Mouse (Mus musculus) CD4-positive, CD25-positive, alpha-beta regulatory T cell, adult 2 months (primary cell): Measurements from ENCODE around the gene Tm9sf2.
A peak's percentile ranks its signal among the peaks of the same experiment; 100 is the strongest.
"Not testable (repeated sequence)": the region's sequence is repeated elsewhere in the genome, so short reads cannot be mapped to it uniquely, and the experiment has no call there.

Experiments
- DNase-seq: peaks from one replicate; pipeline ENCODE4 v3.0.0-alpha.2; 2012; ENCODE audit warnings: low read depth, low spot score

Tm9sf2 gene

GRCm38 (mm10) chr14:122099584-122099983 lies 7.3 kb upstream of the Tm9sf2 start:
- no peak for DNase-seq

- DNase-seq, result not testable (repeated sequence)
Observed at GRCm38 (mm10) chr14:122101890-122102289, 4.9 kb upstream of the Tm9sf2 start.

GRCm38 (mm10) chr14:122104881-122105280 lies 2.0 kb upstream of the Tm9sf2 start:
- DNase-seq, result peak; percentile 98

- DNase-seq, result no peak
Observed at GRCm38 (mm10) chr14:122105391-122106285, 1.2 kb upstream of the Tm9sf2 start.

- peak; percentile 58 for DNase-seq
Observed at GRCm38 (mm10) chr14:122107481-122108214, 810 bp downstream of the Tm9sf2 start.

- peak; percentile 47 for DNase-seq
Observed at GRCm38 (mm10) chr14:122111681-122112080, 4.8 kb downstream of the Tm9sf2 start.

- DNase-seq, result no peak
Observed at GRCm38 (mm10) chr14:122112311-122112710, 5.5 kb downstream of the Tm9sf2 start.

GRCm38 (mm10) chr14:122116200-122116599 lies 9.4 kb downstream of the Tm9sf2 start:
- DNase-seq, result no peak

- peak; percentile 64 for DNase-seq
Observed at GRCm38 (mm10) chr14:122130111-122130797, 23.4 kb downstream of the Tm9sf2 start.

GRCm38 (mm10) chr14:122131644-122132043 lies 24.8 kb downstream of the Tm9sf2 start:
- no peak for DNase-seq

GRCm38 (mm10) chr14:122136368-122136928 lies 29.6 kb downstream of the Tm9sf2 start:
- no peak for DNase-seq

- no peak for DNase-seq
Observed at GRCm38 (mm10) chr14:122137234-122137633, 30.4 kb downstream of the Tm9sf2 start.

GRCm38 (mm10) chr14:122140126-122140525 lies 33.3 kb downstream of the Tm9sf2 start:
- no peak for DNase-seq

GRCm38 (mm10) chr14:122143585-122144269 lies 36.9 kb downstream of the Tm9sf2 start:
- no peak for DNase-seq

- DNase-seq, result no peak
Observed at GRCm38 (mm10) chr14:122145374-122145773, 38.5 kb downstream of the Tm9sf2 start.

- DNase-seq, result no peak
Observed at GRCm38 (mm10) chr14:122150616-122151015, 43.8 kb downstream of the Tm9sf2 start.

- no peak for DNase-seq
Observed at GRCm38 (mm10) chr14:122157738-122158137, 50.9 kb downstream of the Tm9sf2 start.

- DNase-seq, result no peak
Observed at GRCm38 (mm10) chr14:122160916-122161315, 54.1 kb downstream of the Tm9sf2 start.

GRCm38 (mm10) chr14:122168912-122169311 lies 62.1 kb downstream of the Tm9sf2 start:
- DNase-seq, result no peak

- no peak for DNase-seq
Observed at GRCm38 (mm10) chr14:122170202-122170781, 63.5 kb downstream of the Tm9sf2 start.

GRCm38 (mm10) chr14:122171031-122171430 lies 64.2 kb downstream of the Tm9sf2 start:
- no peak for DNase-seq
